Mouse (Mus musculus) ES-Bruce4 (cell line): Measurements from ENCODE around the gene Hist1h2be. TPM values are rescaled to one million over a fixed set of nuclear protein-coding genes. Genes with fewer than 3 reads are reported as not detected.
A peak's percentile ranks its signal among the peaks of the same experiment; 100 is the strongest.
"Not testable (repeated sequence)": the region's sequence is repeated elsewhere in the genome, so short reads cannot be mapped to it uniquely, and the experiment has no call there.

Experiments used
- H3K27ac ChIP-seq: 2 replicates; pipeline ENCODE4 v1.5.1; 2012; ENCODE audit warnings: low read length, inconsistent platforms; ENCODE audit not compliant: insufficient read depth
- H3K27me3 ChIP-seq: 2 replicates; pipeline ENCODE4 v1.6.1; 2012; ENCODE audit warnings: mild to moderate bottlenecking, low read length, inconsistent platforms; ENCODE audit not compliant: control insufficient read depth, poor library complexity, insufficient read depth, severe bottlenecking
- H3K36me3 ChIP-seq: 2 replicates; pipeline ENCODE4 v1.6.1; 2012; ENCODE audit warnings: inconsistent platforms, mild to moderate bottlenecking, low read length, moderate library complexity; ENCODE audit not compliant: control insufficient read depth, poor library complexity, insufficient read depth, severe bottlenecking
- H3K4me1 ChIP-seq: one replicate; pipeline ENCODE4 v1.8.1; 2011; ENCODE audit warnings: low read length; ENCODE audit not compliant: control insufficient read depth, insufficient read depth
- H3K4me3 ChIP-seq: 2 replicates; pipeline ENCODE4 v1.5.1; 2011; ENCODE audit warnings: low read depth, mild to moderate bottlenecking, low read length
- H3K9ac ChIP-seq: 2 replicates; pipeline ENCODE4 v1.6.1; 2012; ENCODE audit warnings: low read depth, mild to moderate bottlenecking, inconsistent platforms; ENCODE audit not compliant: poor library complexity, severe bottlenecking
- H3K9me3 ChIP-seq: replicated peaks from 2 replicates; pipeline ENCODE4 v1.6.1; 2012; ENCODE audit warnings: mild to moderate bottlenecking, low read length, inconsistent platforms; ENCODE audit not compliant: control insufficient read depth, poor library complexity, insufficient read depth, severe bottlenecking
- CTCF ChIP-seq: IDR thresholded peaks from one replicate; pipeline ENCODE4 v1.8.1; 2011; ENCODE audit warnings: low read depth, low read length
- EP300 ChIP-seq: IDR thresholded peaks from 2 replicates; pipeline ENCODE4 v1.6.1; 2011; ENCODE audit warnings: low read depth, low read length; ENCODE audit not compliant: insufficient read depth
- POLR2A ChIP-seq: IDR thresholded peaks from one replicate; pipeline ENCODE4 v1.8.1; 2011; ENCODE audit warnings: low read length; ENCODE audit not compliant: insufficient read depth
- polyA plus RNA-seq: library from polyadenylated mRNA; stranded (reverse); fragments of >200 nt; gene quantifications from 2 replicates; pipeline ENCODE4 v1.2.4, GENCODE M21; 2011; ENCODE audit warnings: low read depth; ENCODE audit not compliant: missing spikeins, insufficient read depth, insufficient read length

Gene Hist1h2be
- polyA plus RNA-seq, 1 experiment, result 1.8 TPM

GRCm38 (mm10) chr13:23575864-23576313 lies 45.0 kb downstream of the Hist1h2be start:
- H3K27me3 ChIP-seq, H3K36me3 ChIP-seq, H3K9me3 ChIP-seq, H3K4me1 ChIP-seq: not testable (repeated sequence)
- Histone ChIP-seq H3K4me3 (peak overlapping the region; percentile 85), H3K9ac (peak overlapping the region; percentile 79), H3K27ac (peak overlapping the region; percentile 58; the same call in 1 of the 2 replicates)
- TF ChIP-seq POLR2A, result peak; percentile 81

- Histone ChIP-seq H3K27me3 (no peaks in the 10 kb centered on the region), H3K4me3 (peak within 1 kb of the TSS; percentile 85), H3K4me1 (no peaks in the 10 kb centered on the region), H3K9me3 (no peaks in the 10 kb centered on the region), H3K27ac (peak within 1 kb of the TSS; percentile 96), H3K36me3 (no peaks in the 10 kb centered on the region), H3K9ac (peak within 1 kb of the TSS; percentile 82)
- no peak for TF ChIP-seq EP300
- no peak for TF ChIP-seq CTCF
- no peak for TF ChIP-seq POLR2A
These were observed 45.6 kb downstream of the Hist1h2be start, which contains the start of gene Hist1h3d for GRCm38 (mm10) chr13:23575271-23575851. Gene Hist1h3d (plus strand): TSS chr13:23575763.

GRCm38 (mm10) chr13:23574546-23575170 lies 46.3 kb downstream of the Hist1h2be start:
- not testable (repeated sequence) for H3K4me1 ChIP-seq, H3K36me3 ChIP-seq, H3K27me3 ChIP-seq, H3K9me3 ChIP-seq
- Histone ChIP-seq H3K9ac (peak overlapping the region; percentile 82), H3K27ac (peak overlapping the region; percentile 96), H3K4me3 (peak overlapping the region; percentile 59)
- TF ChIP-seq POLR2A, result peak; percentile 91

GRCm38 (mm10) chr13:23573898-23574524 lies 46.9 kb downstream of the Hist1h2be start, which contains the start of the genes Hist1h2bf and Hist1h2ad:
Gene Hist1h2bf (minus strand): TSS chr13:23574196.
Gene Hist1h2ad (plus strand): TSS chr13:23574381.
- H3K27ac ChIP-seq, result peak within 1 kb of the TSS; percentile 97
- not testable (repeated sequence) for H3K9me3 ChIP-seq, H3K36me3 ChIP-seq, H3K4me1 ChIP-seq, H3K27me3 ChIP-seq
- peak within 1 kb of the TSS; percentile 72 for H3K4me3 ChIP-seq
- peak within 1 kb of the TSS; percentile 96 for H3K9ac ChIP-seq

GRCm38 (mm10) chr13:23573034-23573897 lies 47.7 kb downstream of the Hist1h2be start:
- Histone ChIP-seq H3K9ac (peak overlapping the region; percentile 96), H3K27ac (peak overlapping the region; percentile 97), H3K4me3 (peak overlapping the region; percentile 72)
- not testable (repeated sequence) for H3K27me3 ChIP-seq, H3K9me3 ChIP-seq, H3K4me1 ChIP-seq, H3K36me3 ChIP-seq
